Mouse (Mus musculus): ENCODE results near the gene Hmgcs1. TPM values are rescaled to one million over a fixed set of nuclear protein-coding genes. Genes with fewer than 3 reads are reported as not detected.
A peak's percentile ranks its signal among the peaks of the same experiment; 100 is the strongest.

Gene Hmgcs1
- total RNA-seq, 2 experiments from 2014 or later, result 271 to 300 TPM

- peak in 1 of 2 experiments; percentile 12 for DNase-seq (ENCODE audit: low spot score in 2 of 2)
Measured at GRCm38 (mm10) chr13:119743470-119743869, 53.3 kb downstream of the Hmgcs1 start.

DNA sequence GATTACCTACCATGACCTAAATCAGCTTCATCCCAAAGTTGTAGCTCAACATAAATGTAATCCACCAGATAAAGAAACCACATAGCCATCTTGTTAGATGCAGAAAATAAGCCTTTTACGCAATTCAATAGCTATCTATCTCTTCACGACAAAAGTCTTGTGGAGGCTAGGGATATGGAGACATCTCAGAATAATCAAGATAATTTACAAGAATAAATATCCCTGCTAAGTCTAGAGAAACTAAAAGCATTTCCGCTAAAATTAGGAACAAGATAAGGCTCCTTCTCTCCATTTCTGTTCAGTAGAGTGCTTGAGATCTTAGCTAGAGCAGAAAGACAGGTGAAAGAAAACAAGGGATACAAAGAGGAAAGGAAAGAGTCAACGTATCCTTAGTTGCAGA is 56.8 kb downstream of the Hmgcs1 start:
- no peak for DNase-seq (ENCODE audit: low spot score in 2 of 2)

- peak in 1 of 2 experiments; percentile 15 for DNase-seq (ENCODE audit: low spot score in 2 of 2)
Measured at GRCm38 (mm10) chr13:119753859-119754634, 63.9 kb downstream of the Hmgcs1 start.

GRCm38 (mm10) chr13:119754635-119755020 is 64.4 kb downstream of the Hmgcs1 start:
- DNase-seq (ENCODE audit: low spot score in 2 of 2), result peak in 1 of 2 experiments; percentile 17

GRCm38 (mm10) chr13:119755141-119755547 is 65.0 kb downstream of the Hmgcs1 start:
- DNase-seq (ENCODE audit: low spot score in 2 of 2), result peak; percentile 27 to 36

GRCm38 (mm10) chr13:119755681-119756471 is 65.7 kb downstream of the Hmgcs1 start, which contains the start of gene Nim1k:
Nim1k (minus strand) TSS chr13:119755882.
- DNase-seq (ENCODE audit: low spot score in 2 of 2), result peak; percentile 72 to 84

GRCm38 (mm10) chr13:119756831-119757230 is 66.7 kb downstream of the Hmgcs1 start:
- no peak for DNase-seq (ENCODE audit: low spot score in 2 of 2)

Other genes starting within 250 kb of the Hmgcs1 start
- 10 to 100 TPM; 23.3 to 24.1 TPM for gene 4833420G17Rik, start 227.6 kb upstream of the Hmgcs1 start, total RNA-seq (2021)
- gene Tmem267, start 202.3 kb upstream of the Hmgcs1 start, total RNA-seq (2021), result 10 to 100 TPM; 24.4 to 28.4 TPM
- gene 3110070M22Rik, start 202.0 kb upstream of the Hmgcs1 start, total RNA-seq (2021), result 1 to 10 TPM; 2.5 to 3.2 TPM
- 1 to 10 TPM; 1.0 to 1.2 TPM for gene Ccl28, start 66.6 kb upstream of the Hmgcs1 start, total RNA-seq (2021)
- gene Nim1k, start 65.5 kb downstream of the Hmgcs1 start, total RNA-seq (2021), result 10 to 100 TPM; 13.8 to 14.0 TPM
- gene Zfp131, start 100.5 kb downstream of the Hmgcs1 start, total RNA-seq (2021), result 10 to 100 TPM; 45.5 to 45.6 TPM
- not detected for gene AF067063, start 139.8 kb downstream of the Hmgcs1 start, total RNA-seq (2021)
- gene D13Ertd608e, start 145.6 kb downstream of the Hmgcs1 start, total RNA-seq (2021), result not detected
- not detected for gene Tcstv1, start 204.4 kb downstream of the Hmgcs1 start, total RNA-seq (2021)
- not detected for gene Gm21761, start 238.9 kb downstream of the Hmgcs1 start, total RNA-seq (2021)

Measured in left cerebral cortex, adult 18-20 months (tissue).